Mouse (Mus musculus) forebrain, embryonic 11.5 days (tissue): Measurements from ENCODE around the gene Cpt1b. TPM values are rescaled to one million over a fixed set of nuclear protein-coding genes. Genes with fewer than 3 reads are reported as not detected.
A peak's percentile ranks its signal among the peaks of the same experiment; 100 is the strongest.

Experiments
- ATAC-seq: fragments of 200-750 bp; cut with Nextera tagmentation; replicated peaks from 2 replicates; pipeline ENCODE4 v1.8.0; 2017; ENCODE audit warnings: moderate TSS enrichment; ENCODE audit not compliant: low FRiP score
- DNase-seq: peaks from one replicate; pipeline ENCODE4 v3.0.0-alpha.2; 2017; ENCODE audit warnings: low spot score
- H3K27ac ChIP-seq: fragments of 300-500 bp; sonication (generic); 2 replicates; pipeline ENCODE4 v1.5.1; 2014; ENCODE audit warnings: low read depth, low read length
- H3K27me3 ChIP-seq: fragments of 300-500 bp; sonication (generic); 2 replicates; pipeline ENCODE4 v1.6.1; 2014; ENCODE audit warnings: mild to moderate bottlenecking, low read length, mixed read lengths; ENCODE audit not compliant: control insufficient read depth, insufficient read depth
- H3K36me3 ChIP-seq: fragments of 300-500 bp; sonication (generic); 2 replicates; pipeline ENCODE4 v1.6.1; 2014; ENCODE audit warnings: mild to moderate bottlenecking, low read length, moderate library complexity, mixed read lengths; ENCODE audit not compliant: control insufficient read depth, insufficient read depth
- H3K4me1 ChIP-seq: fragments of 300-500 bp; sonication (generic); replicated peaks from 2 replicates; pipeline ENCODE4 v1.6.1; 2014; ENCODE audit warnings: low read length, mixed read lengths; ENCODE audit not compliant: control insufficient read depth, insufficient read depth
- H3K4me2 ChIP-seq: fragments of 300-500 bp; sonication (generic); 2 replicates; pipeline ENCODE4 v1.6.1; 2014; ENCODE audit warnings: low read depth, mild to moderate bottlenecking, low read length, moderate library complexity, mixed read lengths; ENCODE audit not compliant: severe bottlenecking
- H3K4me3 ChIP-seq: fragments of 300-500 bp; sonication (generic); 2 replicates; pipeline ENCODE4 v1.5.1; 2014; ENCODE audit warnings: low read depth, low read length
- H3K9ac ChIP-seq: fragments of 300-500 bp; sonication (generic); 2 replicates; pipeline ENCODE4 v1.6.1; 2014; ENCODE audit warnings: low read length
- H3K9me3 ChIP-seq: fragments of 300-500 bp; sonication (generic); 2 replicates; pipeline ENCODE4 v1.6.1; 2016; ENCODE audit warnings: low read length, mixed read lengths; ENCODE audit not compliant: control insufficient read depth
- WGBS: fragments of 180-500 bp; shearing (Covaris S2); extraction: QIAGEN DNeasy Blood & Tissue Kit; methylation state at CpG from one replicate; pipeline ENCODE4 v1.1.7; 2014; 5-methylcytosine and 5-hydroxymethylcytosine counted together
- polyA plus RNA-seq: library from polyadenylated mRNA; unstranded; fragments of >200 nt; fragmentation: Nextera tagmentation; extraction: Ambion mirVana; gene quantifications from 2 replicates; pipeline ENCODE4 v1.2.1, GENCODE M21; 2014

Cpt1b gene
- polyA plus RNA-seq, 1 experiment from 2014 or later: 0.84 TPM

GRCm38 (mm10) chr15:89387127-89387526 is 38.5 kb downstream of the Cpt1b start:
- Histone ChIP-seq H3K27me3 (no peaks in the 10 kb centered on the region), H3K36me3 (no peaks in the 10 kb centered on the region), H3K9me3 (no peaks in the 10 kb centered on the region), H3K4me3 (no peak overlapping the region), H3K4me1 (no peaks in the 10 kb centered on the region), H3K4me2 (no peak overlapping the region), H3K27ac (no peak overlapping the region), H3K9ac (no peak overlapping the region)
- ATAC-seq: no peak
- no peak for DNase-seq
- 48% methylated on average over 12 of the region's 12 CpGs for WGBS

- no peaks in the 10 kb centered on the region for H3K36me3 ChIP-seq
- H3K4me1 ChIP-seq: no peaks in the 10 kb centered on the region
- H3K27me3 ChIP-seq: peaks cover 6% of the 10 kb centered on the region
- H3K27ac ChIP-seq: no peak within 1 kb of the TSS
- no peak within 1 kb of the TSS for H3K4me3 ChIP-seq
- H3K4me2 ChIP-seq: no peak within 1 kb of the TSS
- H3K9me3 ChIP-seq: no peaks in the 10 kb centered on the region
- H3K9ac ChIP-seq: no peak within 1 kb of the TSS; the same call in 1 of the 2 replicates
- DNase-seq: no peak
- ATAC-seq: no peak
- WGBS: 89% methylated on average over 7 of the region's 7 CpGs
Measured at GRCm38 (mm10) chr15:89384617-89385016, 41.0 kb downstream of the Cpt1b start, which contains the start of gene Klhdc7b. Klhdc7b (plus strand) TSS chr15:89384917.

- H3K27me3 ChIP-seq: peaks cover 42% of the 10 kb centered on the region
- H3K36me3 ChIP-seq: no peaks in the 10 kb centered on the region
- no peak overlapping the region for H3K27ac ChIP-seq
- H3K9me3 ChIP-seq: no peaks in the 10 kb centered on the region
- H3K9ac ChIP-seq: no peak overlapping the region
- ATAC-seq (no peak), DNase-seq (no peak)
- peak overlapping the region; percentile 35 for H3K4me3 ChIP-seq
- WGBS: 11% methylated on average over 10 of the region's 10 CpGs
- peak overlapping the region; percentile 68 for H3K4me2 ChIP-seq
- peaks cover 9% of the 10 kb centered on the region for H3K4me1 ChIP-seq
Measured at GRCm38 (mm10) chr15:89379429-89379828, 46.2 kb downstream of the Cpt1b start.

GRCm38 (mm10) chr15:89378831-89379401 is 46.7 kb downstream of the Cpt1b start, which contains the start of gene Odf3b:
Odf3b (minus strand) TSS chr15:89379282.
- Histone ChIP-seq H3K4me3 (peak within 1 kb of the TSS; percentile 35), H3K4me1 (peaks cover 13% of the 10 kb centered on the region), H3K4me2 (peak within 1 kb of the TSS; percentile 68), H3K9ac (peak within 1 kb of the TSS; percentile 43; the same call in 1 of the 2 replicates), H3K9me3 (no peaks in the 10 kb centered on the region), H3K36me3 (no peaks in the 10 kb centered on the region), H3K27me3 (peaks cover 42% of the 10 kb centered on the region), H3K27ac (no peak within 1 kb of the TSS)
- ATAC-seq: no peak
- WGBS: under 1% methylated on average over 33 of the region's 33 CpGs
- no peak for DNase-seq

- Histone ChIP-seq H3K27ac (no peak overlapping the region), H3K9me3 (no peaks in the 10 kb centered on the region), H3K4me1 (peaks cover 13% of the 10 kb centered on the region), H3K36me3 (no peaks in the 10 kb centered on the region), H3K4me3 (peak overlapping the region; percentile 35), H3K27me3 (peaks cover 42% of the 10 kb centered on the region), H3K4me2 (peak overlapping the region; percentile 68), H3K9ac (peak overlapping the region; percentile 43; the same call in 1 of the 2 replicates)
- 12% methylated on average over 46 of the region's 46 CpGs for WGBS
- ATAC-seq: no peak
- no peak for DNase-seq
Measured at GRCm38 (mm10) chr15:89377938-89378828, 47.5 kb downstream of the Cpt1b start.

- Histone ChIP-seq H3K4me1 (peaks cover 13% of the 10 kb centered on the region), H3K4me3 (no peak overlapping the region), H3K36me3 (no peaks in the 10 kb centered on the region), H3K27me3 (peaks cover 42% of the 10 kb centered on the region), H3K4me2 (no peak overlapping the region), H3K27ac (no peak overlapping the region), H3K9me3 (no peaks in the 10 kb centered on the region), H3K9ac (no peak overlapping the region)
- 7% methylated on average over 18 of the region's 18 CpGs for WGBS
- no peak for DNase-seq
- no peak for ATAC-seq
Measured at GRCm38 (mm10) chr15:89377362-89377761, 48.3 kb downstream of the Cpt1b start.

- H3K27me3 ChIP-seq: peaks cover 42% of the 10 kb centered on the region
- H3K9ac ChIP-seq: no peak within 1 kb of the TSS
- peaks cover 1% of the 10 kb centered on the region; the same call in 1 of the 2 replicates for H3K36me3 ChIP-seq
- DNase-seq (no peak), ATAC-seq (no peak)
- no peak within 1 kb of the TSS for H3K4me2 ChIP-seq
- no peak within 1 kb of the TSS for H3K4me3 ChIP-seq
- 16% methylated on average over 16 of the region's 16 CpGs for WGBS
- peaks cover 13% of the 10 kb centered on the region for H3K4me1 ChIP-seq
- no peaks in the 10 kb centered on the region for H3K9me3 ChIP-seq
- no peak within 1 kb of the TSS for H3K27ac ChIP-seq
Measured at GRCm38 (mm10) chr15:89376957-89377356, 48.7 kb downstream of the Cpt1b start, which contains the start of gene Tymp. Tymp (minus strand) TSS chr15:89377039.

GRCm38 (mm10) chr15:89376040-89376439 is 49.6 kb downstream of the Cpt1b start:
- ATAC-seq (no peak), DNase-seq (no peak)
- Histone ChIP-seq H3K9me3 (no peaks in the 10 kb centered on the region), H3K4me3 (no peak overlapping the region), H3K27ac (no peak overlapping the region), H3K4me1 (peaks cover 13% of the 10 kb centered on the region), H3K4me2 (no peak overlapping the region), H3K27me3 (peaks cover 42% of the 10 kb centered on the region), H3K9ac (no peak overlapping the region), H3K36me3 (peaks cover 7% of the 10 kb centered on the region; the same call in 1 of the 2 replicates)
- 81% methylated on average over 7 of the region's 7 CpGs for WGBS
